Mouse (Mus musculus) c-Kit-positive CD71-positive TER-119-negative erythroid progenitor cells, embryonic 14.5 days (primary cell): ENCODE measurements at regions not wholly inside any gene's neighbourhood (a gene's known extent, or its start where the extent isn't known, plus 50 kb on each side); places are given as distances from the start of the nearest gene placed in this dataset.

ENCODE experiments used
- DNase-seq: peaks from one replicate; pipeline ENCODE4 v3.0.0-alpha.2; 2013; ENCODE audit warnings: low read depth

DNA sequence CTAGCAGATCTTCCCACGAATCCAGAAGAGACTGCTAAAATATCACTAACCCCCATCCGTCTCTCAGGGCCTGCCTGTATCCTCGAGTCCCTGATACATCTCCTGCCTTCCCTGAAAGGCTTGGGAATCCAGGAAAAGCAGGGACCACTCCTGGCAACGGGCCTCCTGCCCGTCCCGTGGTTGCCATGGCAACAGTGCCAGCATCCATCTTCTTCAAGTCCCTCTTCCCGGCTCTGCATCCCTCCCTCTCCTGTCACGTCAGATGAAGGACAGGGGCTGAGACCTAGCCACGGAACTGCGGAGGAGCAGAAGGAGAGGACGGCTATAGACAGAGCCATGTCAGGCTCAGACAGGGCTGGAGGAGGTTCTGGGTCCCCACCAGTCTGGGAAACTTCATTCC lies 222.4 kb downstream of the Cryba4 start:
- DNase-seq = no peak

GRCm38 (mm10) chr5:112032036-112032435 lies 220.3 kb downstream of the Cryba4 start:
- DNase-seq = no peak

- DNase-seq = no peak
Observed at GRCm38 (mm10) chr5:112035426-112035825, 216.9 kb downstream of the Cryba4 start.

GRCm38 (mm10) chr5:112037080-112037479 lies 215.2 kb downstream of the Cryba4 start:
- DNase-seq = no peak

DNA sequence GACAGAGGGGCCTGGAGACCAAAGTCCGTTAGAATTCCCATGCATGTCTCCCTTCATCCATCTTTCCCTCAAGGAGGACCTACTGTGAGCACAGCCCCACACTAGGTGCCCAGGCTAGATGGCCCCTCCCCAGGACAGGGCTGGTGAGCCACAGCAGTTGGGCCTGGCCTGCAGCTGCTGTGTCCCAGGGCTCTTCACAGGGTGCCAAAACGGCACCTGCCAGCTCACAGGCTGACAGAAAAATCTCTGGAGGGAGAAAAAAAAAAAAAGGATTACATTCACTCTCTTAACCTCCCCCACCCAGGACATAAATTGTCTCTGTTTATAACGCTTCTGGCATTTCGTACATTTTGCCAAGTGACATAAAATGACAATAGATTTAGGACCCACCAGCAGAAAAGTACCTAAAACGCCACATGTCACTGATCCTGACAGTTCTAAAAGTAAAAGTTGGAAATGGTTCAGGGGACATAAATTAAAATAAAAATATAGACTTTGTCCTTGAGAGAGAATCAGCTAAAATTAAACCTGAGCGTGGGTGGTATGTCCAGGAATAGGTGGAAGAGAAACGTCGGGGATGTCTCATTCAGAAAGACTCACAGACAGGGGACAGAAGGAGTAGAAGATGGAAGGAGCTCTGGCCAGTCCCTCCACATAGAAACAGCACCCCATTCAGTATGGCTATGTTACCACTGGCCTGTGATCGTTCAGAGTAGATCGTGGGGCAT lies 212.5 kb downstream of the Cryba4 start:
- no peak for DNase-seq

DNA sequence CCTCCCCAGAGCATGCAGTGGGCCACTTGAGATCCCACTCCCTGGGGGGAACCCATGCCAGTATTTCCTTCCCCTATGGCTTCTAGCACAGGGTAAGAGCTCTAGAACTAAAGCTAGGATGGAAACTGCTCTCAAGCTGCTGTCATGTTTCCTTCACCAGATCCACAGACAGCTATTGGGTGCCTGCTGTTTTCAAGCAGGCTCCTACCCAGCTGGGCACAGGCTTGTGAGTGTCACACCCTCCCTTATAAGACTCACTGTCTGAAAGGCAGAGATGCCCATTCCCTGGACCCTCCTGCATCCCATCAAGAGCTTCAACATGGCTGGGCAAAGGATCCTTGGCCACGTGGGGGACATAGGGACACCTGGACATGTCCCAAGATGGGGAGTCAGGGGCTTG lies 211.6 kb downstream of the Cryba4 start:
- DNase-seq = no peak

- no peak for DNase-seq
Observed at GRCm38 (mm10) chr5:112041285-112041684, 211.0 kb downstream of the Cryba4 start.

GRCm38 (mm10) chr5:112042236-112042635 lies 210.1 kb downstream of the Cryba4 start:
- no peak for DNase-seq

DNA sequence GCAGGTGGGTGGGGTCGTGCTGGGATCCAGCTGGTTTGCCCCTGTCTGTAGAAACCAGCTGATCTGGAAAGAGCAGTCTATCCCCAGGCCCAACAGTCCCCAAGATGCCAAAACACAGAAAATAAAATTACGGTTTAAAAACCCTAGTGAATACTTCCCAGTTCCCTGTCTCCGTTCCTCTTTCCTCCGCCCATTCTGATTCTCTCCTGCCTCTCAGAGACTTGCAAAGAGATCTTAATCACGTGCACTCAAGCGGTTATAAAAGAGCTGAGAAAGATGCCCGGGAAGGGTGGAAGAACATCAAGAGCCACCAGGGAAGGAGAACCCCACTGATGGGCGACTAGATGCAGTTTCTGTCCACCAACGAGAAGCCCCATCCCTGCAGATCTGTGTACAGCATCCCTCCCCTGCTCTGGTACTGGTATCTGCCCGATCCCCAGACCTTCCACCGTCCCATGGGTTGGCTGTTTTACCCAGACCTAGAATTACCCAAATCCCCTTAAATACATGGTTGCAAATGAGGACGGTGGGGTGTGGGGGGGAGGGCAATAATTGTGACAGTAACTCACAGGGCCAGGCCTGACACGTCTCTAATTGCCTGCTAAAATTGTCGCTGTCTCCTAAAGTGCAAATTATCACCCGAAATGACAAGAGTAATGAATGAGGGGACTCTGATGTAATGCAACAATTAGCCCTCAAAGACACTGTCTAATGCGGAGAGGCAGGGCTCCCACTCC lies 202.1 kb downstream of the Cryba4 start:
- DNase-seq = no peak

DNA sequence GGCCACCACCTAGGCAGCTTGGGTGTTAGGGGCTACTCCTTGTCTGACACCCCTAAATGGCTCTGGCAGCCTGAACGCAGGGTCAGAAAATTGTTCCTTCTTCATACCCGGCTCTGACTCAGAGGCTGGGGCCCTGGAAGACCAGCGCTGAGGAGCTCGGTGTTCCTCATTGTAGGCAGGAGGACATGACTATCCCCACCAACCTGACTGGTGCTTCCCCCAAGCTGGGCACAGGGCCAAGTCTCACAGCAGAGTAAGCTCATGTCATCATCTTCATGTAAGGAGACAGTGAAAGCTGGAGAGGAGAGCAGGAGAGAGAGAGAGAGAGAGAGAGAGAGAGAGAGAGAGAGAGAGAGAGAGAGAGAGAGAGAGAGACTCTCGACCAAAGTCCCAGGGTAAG lies 201.4 kb downstream of the Cryba4 start:
- DNase-seq = no peak

DNA sequence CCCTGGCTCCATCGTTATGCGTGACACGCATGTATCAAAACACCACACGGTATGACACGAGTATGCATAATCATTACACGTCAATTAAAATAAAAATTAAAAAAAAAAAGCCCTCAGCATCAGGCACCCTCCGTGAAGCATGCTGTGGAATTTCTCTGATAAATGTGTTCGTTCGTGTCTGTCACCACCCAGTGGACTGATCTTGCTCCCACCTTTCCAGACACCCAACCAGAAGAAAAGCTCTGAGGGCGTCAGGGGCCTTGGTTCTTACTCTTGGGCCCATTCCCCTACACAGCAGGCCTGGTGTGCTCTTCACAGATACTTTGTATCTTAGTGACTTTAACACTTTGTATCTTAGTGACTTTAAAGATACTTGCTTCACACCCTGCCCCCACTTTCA lies 200.5 kb downstream of the Cryba4 start:
- DNase-seq = no peak

DNA sequence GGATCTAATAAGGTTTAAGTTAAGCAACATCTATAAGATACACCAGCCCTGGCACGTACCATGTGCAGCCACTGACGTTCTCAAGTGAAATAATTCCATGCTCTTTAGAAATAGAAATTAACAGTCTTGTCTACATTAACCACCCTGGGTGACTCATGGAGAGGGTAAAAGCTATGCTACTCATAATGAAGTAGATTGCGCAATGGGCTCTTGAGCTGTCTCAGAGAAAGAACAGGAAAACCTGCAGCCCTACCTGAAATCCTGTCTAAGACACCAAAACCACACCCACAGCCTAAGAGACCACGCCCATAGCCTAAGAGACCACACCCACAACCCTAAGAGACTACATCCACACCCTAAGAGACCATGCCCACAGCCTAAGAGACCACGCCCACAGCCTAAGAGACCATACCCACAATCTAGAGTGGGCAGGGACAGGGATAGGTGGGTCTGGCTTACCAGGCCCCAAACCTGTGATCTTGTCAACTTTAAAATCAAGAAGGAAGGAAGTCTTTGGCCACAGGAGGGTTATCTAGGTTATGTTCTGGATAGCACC lies 198.6 kb downstream of the Cryba4 start:
- DNase-seq = no peak

GRCm38 (mm10) chr5:112055018-112055417 lies 197.3 kb downstream of the Cryba4 start:
- DNase-seq = no peak

GRCm38 (mm10) chr5:112069917-112070316 lies 182.4 kb downstream of the Cryba4 start:
- no peak for DNase-seq

DNA sequence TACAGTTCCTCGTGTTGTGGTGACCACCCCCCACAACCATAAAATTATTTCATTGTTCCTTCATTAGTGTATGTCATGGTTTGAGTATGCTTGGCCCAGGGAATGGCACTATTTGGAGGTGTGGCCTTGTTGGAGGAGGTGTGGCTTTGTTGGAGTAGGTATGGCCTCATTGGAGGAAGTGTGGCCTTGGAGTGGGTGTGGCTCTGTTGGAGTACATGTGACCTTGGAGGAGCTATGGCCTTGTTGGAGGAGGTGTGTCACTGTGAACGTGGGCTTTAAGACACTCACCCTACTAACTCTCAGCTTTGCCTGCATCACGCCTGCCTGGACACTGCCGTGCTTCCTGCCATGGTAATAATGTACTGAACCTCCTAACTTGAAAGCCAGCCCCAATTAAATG lies 179.9 kb downstream of the Cryba4 start:
- no peak for DNase-seq

DNA sequence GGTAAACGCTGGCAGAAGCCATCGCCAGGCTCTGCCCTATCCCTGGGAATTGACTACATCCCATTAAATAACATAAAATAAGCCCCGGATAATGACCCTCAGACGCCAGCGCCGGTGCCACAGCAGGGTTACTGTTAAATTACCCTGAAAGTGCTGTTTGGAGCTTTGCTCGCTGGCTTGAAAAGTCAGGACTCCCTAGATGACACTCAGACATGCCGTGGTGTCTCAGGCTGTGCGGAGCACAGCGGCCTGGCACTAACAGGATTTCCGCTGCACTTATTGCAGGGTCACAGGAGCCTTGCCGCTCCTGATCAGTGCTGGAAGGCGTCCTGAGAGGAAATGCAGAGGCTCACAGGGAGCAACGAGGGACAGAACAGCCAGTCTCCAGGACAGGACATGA lies 175.2 kb downstream of the Cryba4 start:
- no peak for DNase-seq

DNA sequence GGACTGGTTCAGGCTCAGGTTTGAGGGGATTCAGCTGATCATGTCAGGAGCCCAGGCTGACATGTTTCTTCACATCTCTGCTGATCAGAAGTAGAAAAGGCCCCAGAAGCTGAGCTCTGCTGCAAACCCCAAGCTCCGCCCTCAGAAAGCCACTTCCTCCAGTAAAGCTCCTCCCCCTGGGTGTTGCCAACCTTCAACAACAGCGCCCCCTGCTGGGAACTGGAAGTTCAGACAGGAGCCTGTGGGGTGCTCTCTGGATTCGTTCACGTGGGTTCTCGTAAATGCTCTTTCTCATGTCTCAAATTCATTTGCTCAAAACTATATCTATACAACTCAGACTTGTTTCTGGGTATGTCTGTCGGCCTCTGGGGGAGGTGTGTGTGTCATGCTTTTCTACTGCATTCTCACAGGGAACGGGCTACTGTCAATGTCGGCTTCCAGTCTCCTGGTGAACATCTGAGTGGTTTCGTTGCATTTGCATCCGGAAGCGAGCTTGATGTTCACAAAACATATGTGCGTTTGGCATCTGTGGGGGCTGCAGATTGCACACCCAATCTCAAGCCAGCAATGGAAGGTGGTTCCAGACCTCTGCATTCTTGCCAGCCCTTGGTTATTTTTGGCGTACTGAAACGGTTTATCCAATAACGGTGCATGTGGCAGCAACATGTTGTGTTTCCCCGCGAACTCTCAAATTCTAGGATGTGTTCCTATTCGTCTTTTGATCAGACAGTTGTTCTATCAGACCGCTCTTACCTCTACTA lies 174.3 kb downstream of the Cryba4 start:
- DNase-seq = no peak

DNA sequence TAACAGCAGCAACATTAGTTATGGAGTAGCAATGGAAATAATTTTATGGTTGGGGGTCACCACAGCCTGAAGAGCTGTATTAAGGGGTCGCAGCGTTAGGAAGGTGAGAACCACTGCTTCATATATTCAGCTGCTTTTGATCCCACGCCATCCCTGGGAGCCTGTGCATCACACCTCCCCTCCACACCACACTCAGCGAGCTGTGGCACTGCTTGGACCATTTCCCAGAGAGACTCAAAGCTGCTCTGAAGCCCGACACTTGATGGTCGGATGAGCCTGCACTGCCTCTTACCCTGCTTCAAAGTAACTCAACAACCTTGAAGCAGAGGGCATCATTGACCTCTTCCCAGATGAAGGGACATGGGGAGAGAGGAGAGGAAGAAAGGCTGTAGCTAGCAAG lies 171.3 kb downstream of the Cryba4 start:
- DNase-seq = no peak

DNA sequence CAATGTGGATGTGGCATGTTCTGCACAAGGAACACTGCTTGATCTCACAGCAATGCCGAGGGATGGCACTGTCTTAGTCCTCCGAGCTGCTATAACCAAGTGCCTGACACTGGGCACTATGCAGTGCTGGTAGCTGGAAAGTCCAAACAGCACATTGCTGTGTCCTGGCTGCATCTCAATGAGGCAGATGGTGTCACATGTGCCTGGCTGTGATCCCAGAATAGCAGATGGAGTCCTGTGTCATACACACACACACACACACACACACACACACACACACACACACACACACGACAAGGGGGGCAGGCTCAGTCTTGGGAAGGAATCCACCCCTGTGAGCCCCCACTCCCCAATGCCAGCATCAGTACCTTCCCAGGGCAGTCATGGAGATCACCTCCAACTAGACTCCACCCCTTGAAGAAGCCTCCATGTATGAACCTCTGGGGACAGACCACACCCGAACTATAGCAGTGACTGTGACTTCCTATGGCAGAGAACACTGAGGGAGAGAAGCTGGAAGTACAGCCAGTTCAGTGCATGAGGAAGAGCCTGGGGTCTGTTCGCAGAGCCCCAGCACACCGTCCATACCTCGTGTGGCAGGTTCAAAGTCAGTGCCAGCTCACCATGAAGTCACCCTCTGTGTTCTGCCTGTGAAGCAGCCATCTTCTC lies 160.3 kb downstream of the Cryba4 start:
- DNase-seq = no peak

- DNase-seq = no peak
Observed at GRCm38 (mm10) chr5:112093905-112094571, 158.3 kb downstream of the Cryba4 start.

- DNase-seq = no peak
Observed at GRCm38 (mm10) chr5:112098469-112099085, 153.7 kb downstream of the Cryba4 start.
